Mouse (Mus musculus): ENCODE measurements at regions not wholly inside any gene's neighbourhood (a gene's known extent, or its start where the extent isn't known, plus 50 kb on each side); places are given as distances from the start of the nearest gene placed in this dataset.

- TF ChIP-seq CTCF (conservative IDR thresholded peaks at IDR 0.05 in 1 of 2, IDR thresholded peaks at IDR 0.05 in 1 of 2; ENCODE audit: low read depth in 2 of 2, low read length in 2 of 2) (no peak), EP300 (IDR thresholded peaks at IDR 0.05; ENCODE audit: low read length) (no peak), POLR2A (IDR thresholded peaks at IDR 0.05; ENCODE audit: low read depth, low read length) (no peak), ZC3H11A (IDR thresholded peaks at IDR 0.05; ENCODE audit: low read depth, low read length) (no peak), IRF4 (IDR thresholded peaks at IDR 0.05; ENCODE audit: low read depth, low read length) (no peak), ZKSCAN1 (IDR thresholded peaks at IDR 0.05; ENCODE audit: borderline replicate concordance, low read depth, low read length) (no peak), MEF2A (IDR thresholded peaks at IDR 0.05; ENCODE audit: borderline replicate concordance, low read depth, low read length) (no peak), UBTF (IDR thresholded peaks at IDR 0.05; ENCODE audit: low read depth, low read length) (no peak), PAX5 (IDR thresholded peaks at IDR 0.05; ENCODE audit: low read length) (no peak), MAFK (IDR thresholded peaks at IDR 0.05; ENCODE audit: insufficient replicate concordance, low read length) (no peak), MAX (IDR thresholded peaks at IDR 0.05; ENCODE audit: low read length) (no peak), ZNF384 (IDR thresholded peaks at IDR 0.05; ENCODE audit: low read depth, low read length) (no peak)
These were observed 63.3 kb upstream of the Thsd7a start for GRCm38 (mm10) chr6:12812467-12812866.
